Mouse (Mus musculus): ENCODE data around the gene Rnf214.

- TF ChIP-seq GATA1 (IDR thresholded peaks at IDR 0.05; ENCODE audit: low read length): no peak
- no peak for TF ChIP-seq TAL1 (IDR thresholded peaks at IDR 0.05; ENCODE audit: low read length)
Measured at GRCm38 (mm10) chr9:45818406-45819011, 88.2 kb downstream of the Rnf214 start.
